Mouse (Mus musculus): ENCODE results near the gene Rab31. TPM values are rescaled to one million over a fixed set of nuclear protein-coding genes. Genes with fewer than 3 reads are reported as not detected.
A peak's percentile ranks its signal among the peaks of the same experiment; 100 is the strongest.

The Rab31 gene
- polyA plus RNA-seq, 1 experiment, result 17.6 TPM

DNA sequence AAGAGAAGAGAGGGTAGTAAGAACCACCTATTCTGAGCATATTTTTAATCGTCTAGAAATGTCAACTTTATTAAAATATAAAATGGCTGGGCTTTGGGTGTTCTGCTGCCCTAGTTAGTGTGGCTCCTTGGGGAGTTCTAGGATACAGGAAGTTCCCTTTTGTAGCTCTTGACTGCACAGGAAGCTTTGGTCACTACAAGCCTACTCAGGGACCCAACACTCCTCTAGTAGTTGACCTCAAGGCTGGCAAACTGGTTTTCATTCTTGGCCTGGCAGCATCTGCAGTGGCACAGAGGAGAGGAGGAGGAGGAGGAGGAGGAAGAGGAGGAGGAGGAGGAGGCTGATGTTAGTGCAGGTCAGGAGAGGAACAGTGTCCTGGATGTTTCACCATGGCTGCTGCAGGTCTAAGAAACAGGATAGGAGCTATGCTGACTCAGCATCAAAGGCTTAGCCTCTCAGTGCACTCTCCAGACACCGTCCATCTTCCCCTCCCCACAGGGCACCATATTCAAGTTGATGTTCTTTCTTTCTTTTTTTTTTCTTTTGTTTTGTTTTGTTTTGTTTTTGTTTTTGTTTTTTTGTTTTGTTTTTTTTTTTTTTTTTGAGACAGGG is 91.6 kb downstream of the Rab31 start:
- Histone ChIP-seq H3K36me3 (ENCODE audit: control insufficient read depth, insufficient read depth, low read length) (no peaks in the 10 kb centered on the region), H3K4me3 (ENCODE audit: insufficient read depth, low read depth, low read length) (no peak overlapping the region), H3K27me3 (replicated peaks; ENCODE audit: control insufficient read depth, insufficient read depth, low read length) (no peaks in the 10 kb centered on the region), H3K4me1 (ENCODE audit: control insufficient read depth, insufficient read depth, low read length) (no peaks in the 10 kb centered on the region), H3K27ac (ENCODE audit: insufficient read depth, low read depth, low read length) (no peak overlapping the region)
- TF ChIP-seq CTCF (conservative IDR thresholded peaks at IDR 0.05; ENCODE audit: insufficient read depth, insufficient read length, low read depth, low read length), result no peak
- TF ChIP-seq POLR2A (IDR thresholded peaks at IDR 0.05; ENCODE audit: low read depth, low read length), result no peak
- DNase-seq, result no peak
- 84% methylated on average over 2 of the region's 2 CpGs for WGBS

DNA sequence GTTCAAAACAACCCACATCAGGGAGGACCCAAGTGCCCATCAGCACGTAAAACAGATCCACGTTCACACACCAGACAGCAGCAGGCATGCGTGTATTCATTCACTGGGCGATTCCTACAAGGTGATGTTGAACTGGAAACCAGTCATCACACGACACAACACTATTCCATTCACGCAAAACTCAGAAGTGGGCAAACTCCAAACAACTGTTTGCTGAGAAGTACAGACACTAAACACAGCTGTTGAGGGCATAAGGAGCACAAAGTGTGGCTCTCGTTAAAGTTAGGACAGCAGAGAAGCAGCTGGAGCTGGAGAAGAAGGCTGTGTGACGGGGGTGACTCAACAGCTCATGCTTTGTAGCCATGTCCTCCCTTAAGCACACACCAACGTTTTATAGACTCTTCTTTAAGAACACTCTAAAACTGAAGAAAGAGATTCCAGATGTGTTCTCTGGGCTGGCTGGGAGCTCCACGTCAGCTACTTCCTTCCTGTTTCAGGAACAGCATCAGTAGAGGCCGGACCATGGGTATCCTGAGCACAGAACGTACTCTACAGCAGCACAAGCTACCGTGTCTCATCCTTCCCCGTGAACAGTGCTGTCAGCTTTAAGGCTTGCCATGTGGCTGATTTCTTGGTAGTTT is 92.6 kb downstream of the Rab31 start:
- H3K36me3 ChIP-seq (ENCODE audit: control insufficient read depth, insufficient read depth, low read length), result no peaks in the 10 kb centered on the region
- H3K4me3 ChIP-seq (ENCODE audit: insufficient read depth, low read depth, low read length), result no peak overlapping the region
- TF ChIP-seq CTCF (conservative IDR thresholded peaks at IDR 0.05; ENCODE audit: insufficient read depth, insufficient read length, low read depth, low read length) (no peak), POLR2A (IDR thresholded peaks at IDR 0.05; ENCODE audit: low read depth, low read length) (no peak)
- no peaks in the 10 kb centered on the region for H3K4me1 ChIP-seq (ENCODE audit: control insufficient read depth, insufficient read depth, low read length)
- no peaks in the 10 kb centered on the region for H3K27me3 ChIP-seq (replicated peaks; ENCODE audit: control insufficient read depth, insufficient read depth, low read length)
- WGBS, result 68% methylated on average over 14 of the region's 14 CpGs
- no peak for DNase-seq
- H3K27ac ChIP-seq (ENCODE audit: insufficient read depth, low read depth, low read length), result no peak overlapping the region

DNA sequence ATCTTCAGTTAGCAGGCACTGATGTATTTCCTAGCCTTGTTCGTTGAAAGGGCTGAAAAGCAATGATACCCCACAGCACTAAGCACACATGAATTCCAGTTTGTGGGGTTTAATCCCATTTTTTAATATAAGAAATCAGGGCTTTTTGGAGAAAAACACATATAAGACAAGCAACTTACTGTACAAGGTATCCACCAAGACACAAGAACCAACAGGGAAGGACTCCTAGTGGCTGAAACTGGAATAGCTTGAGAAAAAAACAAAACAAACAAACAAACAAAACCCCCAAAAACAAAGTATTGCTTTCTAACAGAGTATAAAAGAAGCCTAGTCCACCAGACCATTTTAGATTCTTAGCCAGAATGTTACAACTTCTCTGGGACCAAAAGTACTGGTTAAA is 94.8 kb downstream of the Rab31 start:
- Histone ChIP-seq H3K27me3 (replicated peaks; ENCODE audit: control insufficient read depth, insufficient read depth, low read length) (no peaks in the 10 kb centered on the region), H3K36me3 (ENCODE audit: control insufficient read depth, insufficient read depth, low read length) (no peaks in the 10 kb centered on the region), H3K4me3 (ENCODE audit: insufficient read depth, low read depth, low read length) (no peak overlapping the region), H3K27ac (ENCODE audit: insufficient read depth, low read depth, low read length) (no peak overlapping the region), H3K4me1 (ENCODE audit: control insufficient read depth, insufficient read depth, low read length) (no peaks in the 10 kb centered on the region)
- no peak for TF ChIP-seq CTCF (conservative IDR thresholded peaks at IDR 0.05; ENCODE audit: insufficient read depth, insufficient read length, low read depth, low read length)
- no peak for TF ChIP-seq POLR2A (IDR thresholded peaks at IDR 0.05; ENCODE audit: low read depth, low read length)
- DNase-seq, result no peak
- 92% methylated on average over 1 of the region's 1 CpGs for WGBS

DNA sequence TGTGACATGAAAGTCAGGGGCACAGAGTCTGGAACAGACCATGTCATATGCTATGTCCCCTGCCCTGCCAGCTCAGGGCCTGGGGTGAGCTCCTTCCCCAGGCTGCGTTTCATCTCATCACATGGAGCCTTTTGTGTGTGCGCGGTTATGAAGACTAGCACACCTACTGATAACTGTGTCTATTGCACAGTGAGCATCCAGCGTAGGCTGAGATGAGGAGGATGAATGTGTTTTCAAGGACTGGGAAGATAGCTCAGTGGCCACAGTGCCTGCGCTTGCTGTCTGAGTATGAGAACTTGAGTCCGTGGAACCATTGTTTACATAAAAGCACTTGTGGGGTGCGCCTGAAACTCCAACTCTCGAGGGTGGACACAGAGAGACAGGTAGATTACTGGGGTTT is 96.0 kb downstream of the Rab31 start:
- DNase-seq, result no peak
- Histone ChIP-seq H3K27me3 (replicated peaks; ENCODE audit: control insufficient read depth, insufficient read depth, low read length) (no peaks in the 10 kb centered on the region), H3K27ac (ENCODE audit: insufficient read depth, low read depth, low read length) (no peak overlapping the region), H3K36me3 (ENCODE audit: control insufficient read depth, insufficient read depth, low read length) (no peaks in the 10 kb centered on the region), H3K4me3 (ENCODE audit: insufficient read depth, low read depth, low read length) (no peak overlapping the region), H3K4me1 (ENCODE audit: control insufficient read depth, insufficient read depth, low read length) (no peaks in the 10 kb centered on the region)
- TF ChIP-seq CTCF (conservative IDR thresholded peaks at IDR 0.05; ENCODE audit: insufficient read depth, insufficient read length, low read depth, low read length), result no peak
- no peak for TF ChIP-seq POLR2A (IDR thresholded peaks at IDR 0.05; ENCODE audit: low read depth, low read length)
- 94% methylated on average over 8 of the region's 8 CpGs for WGBS

DNA sequence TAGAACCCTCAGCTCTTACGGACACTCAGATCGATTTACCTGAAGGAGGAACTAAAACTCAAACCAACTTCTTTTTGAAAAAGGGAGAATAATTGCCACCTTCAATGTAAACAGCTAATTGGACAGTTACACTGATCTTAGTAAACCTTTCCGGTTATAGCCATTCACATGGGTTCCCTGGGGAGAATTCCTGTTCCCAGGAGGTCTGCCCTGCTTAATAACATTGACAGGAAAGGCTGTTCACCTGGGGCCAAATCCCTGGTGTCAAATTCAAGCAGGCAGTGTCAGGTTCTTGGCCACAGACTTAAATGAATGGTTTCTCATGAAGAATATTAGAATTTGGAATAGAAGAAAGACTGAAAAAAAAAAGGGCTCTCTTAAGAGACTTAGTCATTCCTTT is 96.6 kb downstream of the Rab31 start:
- no peak overlapping the region for H3K27ac ChIP-seq (ENCODE audit: insufficient read depth, low read depth, low read length)
- no peaks in the 10 kb centered on the region for H3K36me3 ChIP-seq (ENCODE audit: control insufficient read depth, insufficient read depth, low read length)
- H3K27me3 ChIP-seq (replicated peaks; ENCODE audit: control insufficient read depth, insufficient read depth, low read length), result no peaks in the 10 kb centered on the region
- no peak for TF ChIP-seq POLR2A (IDR thresholded peaks at IDR 0.05; ENCODE audit: low read depth, low read length)
- TF ChIP-seq CTCF (conservative IDR thresholded peaks at IDR 0.05; ENCODE audit: insufficient read depth, insufficient read length, low read depth, low read length), result no peak
- no peak overlapping the region for H3K4me3 ChIP-seq (ENCODE audit: insufficient read depth, low read depth, low read length)
- DNase-seq, result no peak
- no peaks in the 10 kb centered on the region for H3K4me1 ChIP-seq (ENCODE audit: control insufficient read depth, insufficient read depth, low read length)
- WGBS, result 76% methylated on average over 3 of the region's 3 CpGs

DNA sequence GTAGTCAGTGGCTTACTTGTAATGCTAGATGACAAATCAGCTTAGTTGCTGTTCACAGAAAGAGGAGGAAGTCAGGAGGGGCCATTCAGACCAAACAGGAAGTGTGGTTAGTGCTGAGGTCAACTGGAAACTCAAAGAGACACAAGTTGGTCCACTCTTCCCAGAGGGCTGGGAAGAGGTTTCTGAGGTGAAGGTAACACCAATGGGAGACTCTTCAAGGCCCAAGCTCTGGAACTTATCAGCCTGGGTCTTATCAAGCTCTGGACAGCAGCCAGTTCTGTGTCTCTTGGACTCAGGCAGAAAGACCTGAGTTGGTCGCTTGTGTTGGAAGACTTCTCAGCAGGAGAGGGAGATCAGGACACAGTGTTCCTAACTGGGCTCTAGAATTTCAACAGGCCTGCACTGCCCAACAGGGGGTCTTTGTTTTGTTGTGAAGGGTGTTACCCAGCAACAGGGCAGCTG is 97.8 kb downstream of the Rab31 start:
- H3K27ac ChIP-seq (ENCODE audit: insufficient read depth, low read depth, low read length), result no peak overlapping the region
- WGBS, result 65% methylated on average over 1 of the region's 1 CpGs
- H3K4me1 ChIP-seq (ENCODE audit: control insufficient read depth, insufficient read depth, low read length), result no peaks in the 10 kb centered on the region
- no peak overlapping the region for H3K4me3 ChIP-seq (ENCODE audit: insufficient read depth, low read depth, low read length)
- TF ChIP-seq CTCF (conservative IDR thresholded peaks at IDR 0.05; ENCODE audit: insufficient read depth, insufficient read length, low read depth, low read length) (no peak), POLR2A (IDR thresholded peaks at IDR 0.05; ENCODE audit: low read depth, low read length) (no peak)
- peak; percentile 42 for DNase-seq
- H3K36me3 ChIP-seq (ENCODE audit: control insufficient read depth, insufficient read depth, low read length), result no peaks in the 10 kb centered on the region
- H3K27me3 ChIP-seq (replicated peaks; ENCODE audit: control insufficient read depth, insufficient read depth, low read length), result no peaks in the 10 kb centered on the region

DNA sequence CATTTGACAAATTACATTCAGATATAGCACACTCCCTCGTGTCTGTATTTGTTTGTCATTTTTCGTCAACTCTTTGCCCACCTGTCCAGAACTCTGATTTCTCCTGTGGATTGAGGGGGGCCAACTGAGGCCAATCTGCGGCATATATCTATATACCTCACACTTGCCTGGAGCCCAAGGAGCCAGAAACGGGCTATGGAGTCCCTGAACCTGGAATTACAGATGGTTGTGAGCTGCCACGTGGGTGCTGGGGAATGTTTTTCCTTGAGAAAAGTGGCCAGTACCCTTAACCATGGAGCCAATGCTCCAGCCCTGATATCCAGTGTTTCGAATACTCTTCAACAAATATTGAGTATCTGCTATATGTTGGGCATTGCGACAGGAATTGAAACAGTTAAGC is 99.6 kb downstream of the Rab31 start:
- 94% methylated on average over 7 of the region's 7 CpGs for WGBS
- no peaks in the 10 kb centered on the region for H3K36me3 ChIP-seq (ENCODE audit: control insufficient read depth, insufficient read depth, low read length)

More for the DNA sequence above, 99.6 kb downstream of the Rab31 start:
- no peak overlapping the region for H3K27ac ChIP-seq (ENCODE audit: insufficient read depth, low read depth, low read length)
- H3K27me3 ChIP-seq (replicated peaks; ENCODE audit: control insufficient read depth, insufficient read depth, low read length), result no peaks in the 10 kb centered on the region
- DNase-seq, result no peak
- TF ChIP-seq CTCF (conservative IDR thresholded peaks at IDR 0.05; ENCODE audit: insufficient read depth, insufficient read length, low read depth, low read length) (no peak), POLR2A (IDR thresholded peaks at IDR 0.05; ENCODE audit: low read depth, low read length) (no peak)
- no peaks in the 10 kb centered on the region for H3K4me1 ChIP-seq (ENCODE audit: control insufficient read depth, insufficient read depth, low read length)
- no peak overlapping the region for H3K4me3 ChIP-seq (ENCODE audit: insufficient read depth, low read depth, low read length)
